Mouse (Mus musculus) layer of hippocampus, adult 9-11 months (tissue): Measurements from ENCODE around the gene Klf3.

Source experiments
- DNase-seq: peaks from one replicate; pipeline ENCODE4 v3.0.0; 2022

The Klf3 gene

GRCm38 (mm10) chr5:64802795-64803719 is at the start of gene Klf3:
Gene Klf3 (plus strand): TSS chr5:64803388.
- peak; percentile 92 for DNase-seq

- DNase-seq: no peak
Observed at GRCm38 (mm10) chr5:64762295-64762694, 40.9 kb upstream of the Klf3 start.

GRCm38 (mm10) chr5:64764452-64764851 is 38.7 kb upstream of the Klf3 start:
- DNase-seq: no peak

GRCm38 (mm10) chr5:64765765-64766164 is 37.4 kb upstream of the Klf3 start:
- DNase-seq: no peak

- no peak for DNase-seq
Observed at GRCm38 (mm10) chr5:64766626-64767025, 36.6 kb upstream of the Klf3 start.

GRCm38 (mm10) chr5:64771619-64772018 is 31.6 kb upstream of the Klf3 start:
- DNase-seq: no peak

GRCm38 (mm10) chr5:64778211-64778610 is 25.0 kb upstream of the Klf3 start:
- no peak for DNase-seq

GRCm38 (mm10) chr5:64779285-64779684 is 23.9 kb upstream of the Klf3 start:
- no peak for DNase-seq

- no peak for DNase-seq
Observed at GRCm38 (mm10) chr5:64780778-64781177, 22.4 kb upstream of the Klf3 start.

- no peak for DNase-seq
Observed at GRCm38 (mm10) chr5:64788175-64788574, 15.0 kb upstream of the Klf3 start.

- no peak for DNase-seq
Observed at GRCm38 (mm10) chr5:64798209-64798608, 5.0 kb upstream of the Klf3 start.

- DNase-seq: no peak
Observed at GRCm38 (mm10) chr5:64801545-64801944, 1.6 kb upstream of the Klf3 start.

GRCm38 (mm10) chr5:64802143-64802542 is 1.0 kb upstream of the Klf3 start:
- no peak for DNase-seq

- no peak for DNase-seq
Observed at GRCm38 (mm10) chr5:64803720-64804462, 703 bp downstream of the Klf3 start.

- DNase-seq: no peak
Observed at GRCm38 (mm10) chr5:64805131-64805872, 2.1 kb downstream of the Klf3 start.

GRCm38 (mm10) chr5:64805873-64806505 is 2.8 kb downstream of the Klf3 start:
- peak; percentile 69 for DNase-seq

GRCm38 (mm10) chr5:64806600-64806999 is 3.4 kb downstream of the Klf3 start:
- no peak for DNase-seq

- DNase-seq: no peak
Observed at GRCm38 (mm10) chr5:64807159-64807558, 4.0 kb downstream of the Klf3 start.

GRCm38 (mm10) chr5:64807603-64808002 is 4.4 kb downstream of the Klf3 start:
- DNase-seq: no peak

GRCm38 (mm10) chr5:64808106-64809010 is 5.2 kb downstream of the Klf3 start:
- DNase-seq: no peak

- no peak for DNase-seq
Observed at GRCm38 (mm10) chr5:64809257-64809656, 6.1 kb downstream of the Klf3 start.

GRCm38 (mm10) chr5:64809864-64810263 is 6.7 kb downstream of the Klf3 start:
- no peak for DNase-seq
